Mouse (Mus musculus) liver, embryonic 12.5 days (tissue): ENCODE data around the gene Dydc1. TPM values are rescaled to one million over a fixed set of nuclear protein-coding genes. Genes with fewer than 3 reads are reported as not detected.
"Not testable (repeated sequence)": the region's sequence is repeated elsewhere in the genome, so short reads cannot be mapped to it uniquely, and the experiment has no call there.

Source experiments
- ATAC-seq: fragments of 200-750 bp; cut with Nextera tagmentation; 2 replicates; pipeline ENCODE4 v1.8.0; 2017; ENCODE audit warnings: moderate number of reproducible peaks, mild to moderate bottlenecking, moderate library complexity
- H3K27ac ChIP-seq: fragments of 300-500 bp; sonication (generic); 2 replicates; pipeline ENCODE4 v1.5.1; 2016; ENCODE audit warnings: mild to moderate bottlenecking
- H3K27me3 ChIP-seq: fragments of 300-500 bp; sonication (generic); replicated peaks from 2 replicates; pipeline ENCODE4 v1.6.1; 2016; ENCODE audit warnings: mild to moderate bottlenecking, moderate library complexity
- H3K36me3 ChIP-seq: fragments of 300-500 bp; sonication (generic); 2 replicates; pipeline ENCODE4 v1.6.1; 2016; ENCODE audit warnings: mild to moderate bottlenecking, moderate library complexity
- H3K4me1 ChIP-seq: fragments of 300-500 bp; sonication (generic); 2 replicates; pipeline ENCODE4 v1.6.1; 2016
- H3K4me2 ChIP-seq: fragments of 300-500 bp; sonication (generic); 2 replicates; pipeline ENCODE4 v1.6.1; 2016; ENCODE audit warnings: mild to moderate bottlenecking, moderate library complexity
- H3K4me3 ChIP-seq: fragments of 300-500 bp; sonication (generic); 2 replicates; pipeline ENCODE4 v1.5.1; 2016; ENCODE audit warnings: mild to moderate bottlenecking, moderate library complexity
- H3K9ac ChIP-seq: fragments of 300-500 bp; sonication (generic); 2 replicates; pipeline ENCODE4 v1.6.1; 2016; ENCODE audit warnings: mild to moderate bottlenecking, moderate library complexity
- H3K9me3 ChIP-seq: fragments of 300-500 bp; sonication (generic); replicated peaks from 2 replicates; pipeline ENCODE4 v1.6.1; 2016; ENCODE audit warnings: mild to moderate bottlenecking, moderate library complexity
- WGBS: fragments of 180-500 bp; shearing (Covaris S2); methylation state at CpG from one replicate; pipeline ENCODE4 v1.1.7; 2016; ENCODE audit not compliant: insufficient replicate concordance; 5-methylcytosine and 5-hydroxymethylcytosine counted together
- polyA plus RNA-seq: library from polyadenylated mRNA; unstranded; fragments of >200 nt; fragmentation: Nextera tagmentation; extraction: Ambion mirVana; gene quantifications from 2 replicates; pipeline ENCODE4 v1.2.1, GENCODE M21; 2016

Dydc1 gene
- not detected in 2 replicates for polyA plus RNA-seq

GRCm38 (mm10) chr14:41072229-41072943 lies at the start of gene Dydc1:
TSS of gene Dydc1 (plus strand) at chr14:41072911.
- no peaks in the 10 kb centered on the region for H3K9me3 ChIP-seq
- ATAC-seq, result no peak
- H3K4me3 ChIP-seq, result peak within 1 kb of the TSS; percentile 45
- H3K27me3 ChIP-seq, result peaks cover 16% of the 10 kb centered on the region
- WGBS, result 14% methylated on average over 23 of the region's 23 CpGs
- H3K4me2 ChIP-seq, result peak within 1 kb of the TSS; percentile 69
- no peak within 1 kb of the TSS for H3K9ac ChIP-seq
- H3K27ac ChIP-seq, result no peak within 1 kb of the TSS
- peaks cover 17% of the 10 kb centered on the region for H3K4me1 ChIP-seq
- H3K36me3 ChIP-seq, result no peaks in the 10 kb centered on the region

- H3K9ac ChIP-seq, result peak overlapping the region; percentile 32
- no peaks in the 10 kb centered on the region for H3K9me3 ChIP-seq
- H3K4me3 ChIP-seq, result no peak overlapping the region
- H3K4me2 ChIP-seq, result peak overlapping the region; percentile 49
- H3K4me1 ChIP-seq, result peaks cover 41% of the 10 kb centered on the region
- ATAC-seq, result peak; percentile 56
- H3K27ac ChIP-seq, result peak overlapping the region; percentile 76
- WGBS, result 56% methylated on average over 2 of the region's 2 CpGs
- H3K36me3 ChIP-seq, result no peaks in the 10 kb centered on the region
- H3K27me3 ChIP-seq, result no peaks in the 10 kb centered on the region
These were observed 47.6 kb upstream of the Dydc1 start for GRCm38 (mm10) chr14:41025087-41025486.

- ATAC-seq, result peak; percentile 93
- no peak overlapping the region; the same call in 1 of the 2 replicates for H3K4me3 ChIP-seq
- H3K4me2 ChIP-seq, result peak overlapping the region; percentile 49
- no peaks in the 10 kb centered on the region for H3K27me3 ChIP-seq
- WGBS, result 30% methylated on average over 7 of the region's 7 CpGs
- H3K4me1 ChIP-seq, result peaks cover 41% of the 10 kb centered on the region
- H3K27ac ChIP-seq, result peak overlapping the region; percentile 80
- no peaks in the 10 kb centered on the region for H3K36me3 ChIP-seq
- peak overlapping the region; percentile 59 for H3K9ac ChIP-seq
- H3K9me3 ChIP-seq, result no peaks in the 10 kb centered on the region
These were observed 47.0 kb upstream of the Dydc1 start for GRCm38 (mm10) chr14:41025594-41026284.

GRCm38 (mm10) chr14:41029303-41029702 lies 43.4 kb upstream of the Dydc1 start:
- H3K27ac ChIP-seq, result no peak overlapping the region
- H3K36me3 ChIP-seq, result no peaks in the 10 kb centered on the region
- no peak overlapping the region for H3K4me2 ChIP-seq
- H3K9ac ChIP-seq, result no peak overlapping the region
- no peaks in the 10 kb centered on the region for H3K9me3 ChIP-seq
- peaks cover 38% of the 10 kb centered on the region for H3K4me1 ChIP-seq
- no peak overlapping the region for H3K4me3 ChIP-seq
- WGBS, result 70% methylated on average over 4 of the region's 4 CpGs
- no peak for ATAC-seq
- H3K27me3 ChIP-seq, result no peaks in the 10 kb centered on the region

GRCm38 (mm10) chr14:41030989-41031513 lies 41.7 kb upstream of the Dydc1 start:
- H3K9me3 ChIP-seq, result no peaks in the 10 kb centered on the region
- WGBS, result 83% methylated on average over 6 of the region's 6 CpGs
- H3K27ac ChIP-seq, result no peak overlapping the region
- ATAC-seq, result no peak
- H3K27me3 ChIP-seq, result no peaks in the 10 kb centered on the region
- H3K4me1 ChIP-seq, result peaks cover 20% of the 10 kb centered on the region
- no peaks in the 10 kb centered on the region for H3K36me3 ChIP-seq
- no peak overlapping the region for H3K9ac ChIP-seq
- H3K4me2 ChIP-seq, result no peak overlapping the region
- no peak overlapping the region for H3K4me3 ChIP-seq

- Histone ChIP-seq H3K27ac (no peak overlapping the region), H3K36me3 (no peaks in the 10 kb centered on the region), H3K4me2 (no peak overlapping the region), H3K4me3 (no peak overlapping the region), H3K9ac (no peak overlapping the region), H3K27me3 (peaks cover 11% of the 10 kb centered on the region; the same call in 1 of the 2 replicates), H3K9me3 (no peaks in the 10 kb centered on the region), H3K4me1 (peaks cover 10% of the 10 kb centered on the region; the same call in 1 of the 2 replicates)
- 52% methylated on average over 13 of the region's 13 CpGs for WGBS
- no peak for ATAC-seq
These were observed 39.3 kb upstream of the Dydc1 start for GRCm38 (mm10) chr14:41033135-41034110.

- WGBS, result 24% methylated on average over 6 of the region's 6 CpGs
- H3K27me3 ChIP-seq, result peaks cover 11% of the 10 kb centered on the region; the same call in 1 of the 2 replicates
These were observed 37.4 kb upstream of the Dydc1 start for GRCm38 (mm10) chr14:41035146-41035798.

GRCm38 (mm10) chr14:41047402-41047801 lies 25.3 kb upstream of the Dydc1 start:
- WGBS, result 59% methylated on average over 2 of the region's 2 CpGs
- H3K4me3 ChIP-seq, result no peak overlapping the region
- no peaks in the 10 kb centered on the region for H3K9me3 ChIP-seq
- H3K4me1 ChIP-seq, result 0 out of 2 replicates have a peak, but pooled peaks cover 3% of the 10 kb centered on the region
- H3K27me3 ChIP-seq, result no peaks in the 10 kb centered on the region
- H3K4me2 ChIP-seq, result no peak overlapping the region
- no peak overlapping the region for H3K9ac ChIP-seq
- H3K27ac ChIP-seq, result no peak overlapping the region
- no peak for ATAC-seq
- H3K36me3 ChIP-seq, result no peaks in the 10 kb centered on the region

More at GRCm38 (mm10) chr14:41035146-41035798, 37.4 kb upstream of the Dydc1 start:
- ATAC-seq, result peak; percentile 55; the same call in 1 of the 2 replicates
- Histone ChIP-seq H3K9ac (no peak overlapping the region), H3K36me3 (no peaks in the 10 kb centered on the region), H3K4me3 (no peak overlapping the region), H3K4me1 (peaks cover 10% of the 10 kb centered on the region; the same call in 1 of the 2 replicates), H3K27ac (no peak overlapping the region), H3K9me3 (no peaks in the 10 kb centered on the region), H3K4me2 (no peak overlapping the region)

- Histone ChIP-seq H3K27me3 (no peaks in the 10 kb centered on the region), H3K27ac (no peak overlapping the region), H3K36me3 (no peaks in the 10 kb centered on the region), H3K9me3 (no peaks in the 10 kb centered on the region), H3K4me1 (0 out of 2 replicates have a peak, but pooled peaks cover 3% of the 10 kb centered on the region), H3K4me3 (no peak overlapping the region), H3K4me2 (no peak overlapping the region), H3K9ac (no peak overlapping the region)
- 37% methylated on average over 6 of the region's 6 CpGs for WGBS
- ATAC-seq, result no peak
These were observed 22.2 kb upstream of the Dydc1 start for GRCm38 (mm10) chr14:41050471-41050870.

- H3K27me3 ChIP-seq, result no peaks in the 10 kb centered on the region
- ATAC-seq, result no peak
- no peak overlapping the region for H3K9ac ChIP-seq
- H3K4me2 ChIP-seq, result no peak overlapping the region
- H3K9me3 ChIP-seq, result no peaks in the 10 kb centered on the region
- no peak overlapping the region for H3K4me3 ChIP-seq
- 57% methylated on average over 5 of the region's 5 CpGs for WGBS
- no peaks in the 10 kb centered on the region for H3K36me3 ChIP-seq
- no peak overlapping the region for H3K27ac ChIP-seq
- 0 out of 2 replicates have a peak, but pooled peaks cover 3% of the 10 kb centered on the region for H3K4me1 ChIP-seq
These were observed 20.2 kb upstream of the Dydc1 start for GRCm38 (mm10) chr14:41052481-41052880.

GRCm38 (mm10) chr14:41053190-41053589 lies 19.5 kb upstream of the Dydc1 start:
- not testable (repeated sequence) for ATAC-seq

More at GRCm38 (mm10) chr14:41053190-41053589, 19.5 kb upstream of the Dydc1 start:
- not testable (repeated sequence) for H3K27ac ChIP-seq, H3K9me3 ChIP-seq, H3K9ac ChIP-seq, H3K27me3 ChIP-seq, H3K4me2 ChIP-seq, H3K4me1 ChIP-seq, H3K4me3 ChIP-seq, H3K36me3 ChIP-seq
- WGBS, result 50% methylated on average over 3 of the region's 4 CpGs
